Mouse (Mus musculus) ovary, postnatal 10 days (tissue): ENCODE measurements around the gene Cks2.
"Not testable (repeated sequence)": the region's sequence is repeated elsewhere in the genome, so short reads cannot be mapped to it uniquely, and the experiment has no call there.

ENCODE experiments used
- DNase-seq: peaks from one replicate; pipeline ENCODE4 v3.0.0; 2022; ENCODE audit warnings: low spot score

Gene Cks2

DNA sequence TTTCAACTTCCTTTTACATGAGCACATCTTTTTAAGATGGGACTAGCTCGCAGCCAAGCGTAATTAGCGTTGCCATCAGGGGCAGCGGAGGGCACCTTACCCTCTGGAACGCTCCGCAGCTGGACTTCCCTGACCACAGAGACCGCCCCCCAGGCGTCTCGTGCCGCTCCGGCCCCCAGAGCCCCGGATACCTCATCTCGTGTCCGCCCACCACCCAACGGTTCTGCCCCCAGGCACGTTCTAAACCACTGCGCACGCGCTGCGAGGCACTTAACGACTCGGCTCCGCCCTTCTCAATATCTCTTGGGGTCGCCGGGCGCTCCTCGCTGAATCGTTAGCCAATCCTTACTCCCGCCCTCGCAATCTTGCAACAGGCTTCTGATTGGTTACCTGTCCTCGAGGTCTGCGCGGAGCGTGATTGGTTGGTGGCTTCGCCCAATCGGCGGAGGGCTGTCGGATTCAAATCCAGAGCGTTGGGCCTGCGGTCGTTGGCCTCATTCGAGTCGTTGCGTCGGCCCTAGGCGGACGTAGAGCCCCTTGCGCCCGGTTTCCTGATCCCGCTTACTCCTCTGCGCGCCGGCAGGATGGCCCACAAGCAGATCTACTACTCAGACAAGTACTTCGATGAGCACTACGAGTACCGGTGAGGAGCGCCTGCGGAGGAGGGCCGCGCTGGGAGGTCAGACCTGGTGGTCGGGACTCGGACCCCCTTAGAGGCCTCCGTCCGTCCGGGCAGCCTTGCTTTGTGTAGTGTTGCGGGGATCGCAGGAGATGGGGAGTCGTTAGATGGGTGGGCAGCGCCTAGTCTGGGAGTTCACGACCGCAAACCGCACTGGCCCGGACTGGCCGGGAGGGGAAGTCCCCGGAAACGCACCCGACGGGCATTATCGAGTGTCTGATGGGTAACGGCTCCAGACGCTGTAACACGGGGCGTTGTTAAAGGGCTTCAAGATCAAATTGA is at the start of gene Cks2:
Gene Cks2, plus strand, starts transcription at position 404 of the 961 bp plus-strand sequence.
- DNase-seq: peak; percentile 87

DNA sequence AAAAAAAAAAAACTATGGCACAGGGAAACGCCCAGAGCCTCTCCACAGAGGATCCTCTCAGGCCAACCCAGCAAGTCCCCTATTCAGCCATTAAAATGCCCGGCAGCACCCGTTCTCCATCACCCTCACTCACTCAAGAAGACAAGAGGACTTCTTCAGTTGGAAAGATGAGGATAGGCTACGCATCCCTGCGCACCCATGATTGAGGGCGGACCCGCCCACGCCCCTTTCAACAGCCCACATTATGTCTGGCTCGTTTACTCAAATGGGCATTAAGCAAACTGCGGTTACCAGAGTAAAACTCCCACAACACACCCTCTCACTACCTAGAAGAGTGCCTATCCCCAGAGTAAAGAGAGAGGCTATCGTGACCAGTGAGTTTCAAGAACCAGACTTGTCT is 49.6 kb upstream of the Cks2 start:
- DNase-seq: no peak

DNA sequence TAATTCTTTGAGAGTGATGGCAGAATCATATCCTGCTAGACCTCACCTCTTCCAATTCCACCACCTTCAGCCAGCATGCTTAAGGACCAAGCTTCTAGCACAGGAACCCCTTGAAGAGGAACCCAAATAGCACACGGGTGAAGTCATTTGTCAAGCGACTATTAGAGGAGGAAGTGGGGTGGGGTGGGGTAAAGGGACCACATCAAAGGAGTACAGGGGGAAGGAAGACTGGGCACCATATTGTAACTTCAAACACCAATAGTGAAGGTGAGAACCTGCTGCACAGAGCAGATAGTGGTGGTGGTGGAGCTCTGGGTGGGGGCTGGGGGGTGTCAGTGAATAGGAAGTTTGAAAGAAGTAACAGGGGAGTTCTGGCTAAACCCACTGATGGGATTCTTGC is 47.0 kb upstream of the Cks2 start:
- DNase-seq: no peak

DNA sequence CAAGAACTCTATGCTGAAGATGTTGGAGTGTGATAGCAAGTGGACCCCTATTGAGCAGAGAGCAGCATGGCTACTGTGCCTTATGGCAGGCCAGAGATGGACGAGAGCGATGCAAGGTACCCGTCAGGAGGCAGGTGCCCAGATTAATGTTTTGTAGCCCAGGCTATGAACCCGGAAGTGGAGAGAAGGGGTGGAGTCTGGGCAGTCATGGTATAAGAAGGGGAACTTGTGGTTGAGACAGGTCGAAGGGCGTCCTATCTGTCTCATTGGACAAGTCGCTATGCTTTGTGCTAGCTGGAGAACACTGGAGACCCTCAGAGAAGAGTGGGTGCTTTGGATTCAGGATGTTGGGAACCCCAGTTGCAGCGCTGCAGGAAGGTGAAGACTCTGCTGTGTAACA is 44.9 kb upstream of the Cks2 start:
- no peak for DNase-seq

DNA sequence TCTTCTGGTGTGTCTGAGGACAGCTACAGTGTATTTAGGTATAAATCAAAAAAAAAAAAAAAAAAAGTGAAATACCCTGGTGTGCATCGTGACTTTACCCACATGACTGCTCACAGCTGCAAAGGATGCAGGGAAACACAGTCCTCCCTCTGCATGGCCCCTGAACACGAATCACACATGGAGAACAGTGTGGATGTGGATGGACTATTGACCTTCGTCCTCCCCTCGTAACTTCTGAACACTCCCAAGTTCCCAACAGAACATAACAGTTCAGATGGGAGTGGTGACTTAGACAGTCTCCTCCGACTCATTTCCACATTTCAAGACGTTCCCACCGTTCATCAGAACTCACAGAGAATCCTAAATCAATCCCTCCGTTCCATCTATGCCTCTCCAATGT is 42.3 kb upstream of the Cks2 start:
- no peak for DNase-seq

DNA sequence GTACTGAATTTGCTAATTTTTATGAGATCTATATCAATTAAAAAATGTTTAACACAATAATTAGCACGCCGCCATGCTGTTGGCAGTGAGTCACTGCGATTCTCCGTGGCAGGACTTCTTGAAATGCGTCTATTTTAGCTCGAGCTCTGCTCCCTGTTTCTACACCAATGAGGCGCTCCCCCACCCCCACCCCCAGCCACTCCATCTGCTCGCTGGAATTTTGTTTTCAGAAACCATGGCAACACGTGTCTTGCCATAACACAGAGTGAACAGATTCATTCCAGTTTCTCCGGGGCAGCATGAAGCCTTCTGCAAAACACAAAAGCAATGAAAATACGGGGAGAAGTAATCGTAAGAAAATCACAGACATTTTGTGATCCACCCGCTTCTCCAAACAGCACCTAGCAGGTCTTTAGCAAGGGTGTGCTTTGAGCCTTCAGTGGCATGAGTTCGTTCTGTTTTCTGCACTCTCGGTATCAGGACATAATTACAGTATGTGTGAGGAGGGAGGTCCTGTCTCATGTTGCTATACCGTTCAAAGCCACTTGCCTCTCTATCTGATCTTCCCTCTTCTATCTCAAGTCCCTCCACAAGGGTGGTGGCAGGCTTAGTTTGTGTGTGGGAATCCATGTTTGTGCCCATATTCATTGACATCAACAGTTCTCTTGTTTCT is 41.7 kb upstream of the Cks2 start:
- no peak for DNase-seq

DNA sequence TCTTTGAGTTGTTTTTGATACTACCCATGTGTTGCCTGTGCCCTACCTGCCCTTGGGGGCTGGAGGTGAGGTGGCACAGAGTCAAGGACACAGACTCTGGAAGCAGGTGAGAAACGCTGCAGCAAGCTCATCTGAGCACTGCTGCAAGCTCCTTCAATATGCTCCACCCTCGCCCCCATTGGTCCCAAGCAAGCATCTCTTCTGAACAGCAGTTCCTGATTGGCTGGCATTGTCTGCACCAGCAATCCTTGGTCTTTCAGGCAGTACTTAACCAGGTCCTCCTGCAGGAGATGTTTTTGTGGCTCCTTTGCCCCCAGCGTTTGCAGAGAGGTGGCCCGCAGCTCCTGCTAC is 41.2 kb upstream of the Cks2 start:
- no peak for DNase-seq

DNA sequence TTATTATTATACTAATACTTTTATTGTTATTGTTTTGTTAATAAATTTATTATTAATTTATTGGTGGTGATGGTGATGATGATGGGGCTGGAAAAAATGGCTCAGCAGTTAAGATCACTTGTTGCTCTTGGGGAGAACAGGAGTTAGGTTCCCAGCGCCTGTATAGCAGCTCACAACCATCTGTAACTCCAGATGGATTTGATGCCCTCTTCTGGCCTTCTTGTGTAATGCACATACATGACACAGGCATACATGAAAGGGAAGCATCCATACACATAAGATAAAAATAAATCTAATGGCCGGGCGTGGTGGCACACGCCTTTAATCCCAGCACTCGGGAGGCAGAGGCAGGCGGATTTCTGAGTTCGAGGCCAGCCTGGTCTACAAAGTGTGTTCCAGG is 35.8 kb upstream of the Cks2 start:
- DNase-seq: no peak

DNA sequence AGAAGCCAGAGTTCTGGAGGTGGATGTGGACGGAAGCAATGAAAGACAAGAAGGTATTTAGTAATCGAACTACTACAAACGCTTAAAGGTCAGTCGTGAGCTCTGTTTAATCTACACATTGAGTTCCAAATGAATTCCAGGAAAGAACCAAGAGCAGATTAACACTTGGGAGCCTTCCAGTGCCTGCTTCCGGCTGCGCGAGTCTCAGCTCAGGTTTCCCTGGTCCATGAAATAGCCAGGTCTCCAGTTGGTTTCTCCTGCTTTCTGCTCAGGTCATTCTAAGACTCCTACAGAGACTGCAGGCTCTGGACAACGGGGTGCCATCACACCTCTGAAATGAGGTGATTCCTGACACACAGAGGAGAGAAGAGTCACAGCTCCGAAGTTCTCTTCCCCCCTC is 34.0 kb upstream of the Cks2 start:
- DNase-seq: no peak

DNA sequence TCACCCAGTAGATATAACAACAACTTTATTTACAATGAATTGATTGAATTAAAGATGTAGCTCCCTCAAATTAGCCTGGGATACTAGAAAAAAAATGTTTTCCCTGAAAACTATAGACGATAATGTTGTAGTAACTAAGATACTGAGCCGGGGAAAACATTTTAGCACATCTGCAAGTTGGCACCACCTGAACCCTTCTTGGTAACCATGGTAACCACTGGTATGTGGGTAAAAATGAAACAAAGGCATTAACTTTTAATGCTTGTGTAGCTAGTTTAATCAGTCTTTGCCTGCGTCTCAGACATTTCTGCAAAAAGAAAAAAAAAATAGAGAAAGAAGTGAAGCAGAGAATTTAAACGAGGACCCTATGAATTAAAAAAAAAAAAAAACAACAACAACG is 33.5 kb upstream of the Cks2 start:
- DNase-seq: no peak

DNA sequence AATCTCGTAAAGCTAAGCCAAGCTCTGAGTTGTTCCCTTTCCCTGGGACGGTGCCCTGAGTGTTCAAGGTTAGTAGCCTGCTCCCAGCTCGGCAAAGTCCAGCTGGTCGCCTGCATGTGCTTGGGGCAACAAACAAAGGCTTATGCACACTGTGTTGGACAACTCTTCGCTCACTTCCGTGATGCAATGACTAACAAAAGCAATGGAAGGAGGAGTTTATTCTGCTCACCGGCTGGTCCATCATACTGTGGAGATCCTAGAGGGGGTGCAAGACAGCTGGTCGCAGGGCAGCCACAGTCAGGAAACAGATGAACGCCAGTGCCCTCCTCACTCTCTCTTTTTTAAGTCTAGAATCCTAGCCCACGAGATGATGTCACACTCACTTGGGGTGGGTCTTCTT is 29.2 kb upstream of the Cks2 start:
- no peak for DNase-seq

DNA sequence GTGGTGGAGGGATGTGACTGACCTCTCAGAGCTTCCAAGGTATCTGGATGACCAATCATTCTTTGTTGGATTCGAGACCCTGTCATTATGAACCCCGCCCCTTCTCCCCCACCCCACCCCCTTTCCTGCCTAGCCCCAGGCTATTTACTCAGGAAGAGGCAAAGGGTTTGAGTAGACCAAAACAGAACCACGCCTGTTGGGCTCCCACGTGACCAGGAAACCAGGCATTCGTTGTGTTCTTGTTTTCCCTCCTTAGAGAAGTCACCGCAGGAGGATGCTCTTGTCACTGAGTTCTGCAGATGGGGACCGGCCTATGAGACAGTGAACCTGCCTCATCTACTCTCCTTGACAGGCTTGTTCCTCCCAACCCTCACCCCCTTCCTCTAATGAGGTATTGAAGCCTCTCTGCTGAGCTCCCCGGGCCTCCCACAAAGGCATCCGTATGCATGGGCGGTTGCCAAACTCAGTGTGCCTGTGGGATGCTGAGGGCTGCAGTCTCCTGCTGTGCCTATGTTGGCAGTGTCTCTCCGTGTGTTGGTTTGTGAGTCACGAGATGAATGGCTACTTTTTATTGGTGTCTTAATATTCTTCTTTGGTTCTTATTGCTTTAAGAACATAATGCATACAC is 28.5 kb upstream of the Cks2 start:
- no peak for DNase-seq

DNA sequence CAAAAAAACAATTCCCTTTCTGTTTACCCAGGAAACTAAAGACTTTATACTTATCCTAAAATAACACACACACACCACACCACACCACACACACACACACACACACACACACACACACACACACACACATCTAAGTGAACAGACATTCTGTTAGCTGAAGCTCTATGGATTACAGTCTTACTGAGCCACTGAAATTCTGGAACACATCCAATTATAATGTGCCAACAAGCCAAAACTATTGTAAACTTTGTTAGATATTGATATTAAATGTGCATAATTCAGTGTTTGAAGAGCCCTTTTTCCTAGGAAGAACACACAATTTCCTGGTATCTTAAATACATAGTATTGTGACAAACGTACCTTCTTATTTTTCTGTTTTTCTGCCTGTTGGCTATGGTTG is 27.7 kb upstream of the Cks2 start:
- no peak for DNase-seq

DNA sequence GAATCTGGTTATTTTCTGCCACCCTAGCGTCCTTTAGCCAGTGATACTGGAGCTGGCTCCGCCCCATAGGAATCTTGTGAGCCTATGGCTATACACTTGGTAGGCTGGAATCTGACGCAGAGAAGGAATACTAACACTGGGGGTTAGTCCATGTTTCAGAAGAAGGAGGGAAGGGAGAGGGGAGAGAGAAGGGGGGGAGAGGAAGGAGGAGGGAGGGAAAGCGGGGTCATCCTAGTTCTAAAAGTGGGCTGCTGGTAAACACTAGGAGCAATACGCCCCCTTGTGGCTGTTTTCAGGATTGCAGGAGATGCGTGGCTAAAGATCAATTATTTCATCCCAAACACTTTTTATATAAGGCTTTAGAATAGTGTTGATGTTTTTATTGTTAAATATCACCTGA is 27.2 kb upstream of the Cks2 start:
- DNase-seq: no peak

DNA sequence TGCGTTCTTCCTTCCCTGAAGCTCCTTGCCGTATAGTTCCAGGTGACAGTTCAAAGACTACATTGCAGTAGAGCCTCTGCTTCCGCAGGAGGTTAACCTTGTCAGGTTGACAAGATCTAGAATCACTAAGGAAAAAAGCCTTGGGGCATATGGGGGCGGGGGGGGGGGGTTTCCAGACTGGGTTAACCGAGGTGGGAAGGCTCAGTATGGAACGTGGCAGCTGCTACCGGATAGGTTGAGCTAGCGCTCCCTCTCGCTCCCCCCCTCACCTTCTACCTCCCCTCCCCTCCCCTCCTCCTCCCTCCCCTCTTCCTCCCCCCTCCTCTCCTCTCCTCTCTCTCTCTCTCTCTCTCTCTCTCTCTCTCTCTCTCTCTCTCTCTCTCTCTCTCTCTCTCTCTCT is 26.4 kb upstream of the Cks2 start:
- no peak for DNase-seq

DNA sequence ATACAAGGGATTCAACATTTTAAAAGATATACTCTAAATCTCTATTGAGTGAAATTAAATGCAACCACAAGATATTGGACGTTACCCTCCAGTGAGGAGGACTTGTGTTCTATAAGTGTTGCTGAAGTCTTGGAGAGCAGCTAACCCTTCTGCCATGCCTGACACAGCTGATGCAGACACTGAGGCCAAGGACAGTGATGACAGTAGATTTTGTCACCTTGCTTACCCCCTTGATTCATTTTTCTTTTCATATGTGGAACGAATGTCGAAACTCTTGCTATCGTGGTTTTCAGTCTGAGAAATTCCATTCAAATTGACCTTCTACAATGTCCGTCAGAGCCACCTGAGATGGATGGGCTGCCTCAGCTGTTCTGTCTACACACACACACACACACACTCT is 22.4 kb upstream of the Cks2 start:
- no peak for DNase-seq

DNA sequence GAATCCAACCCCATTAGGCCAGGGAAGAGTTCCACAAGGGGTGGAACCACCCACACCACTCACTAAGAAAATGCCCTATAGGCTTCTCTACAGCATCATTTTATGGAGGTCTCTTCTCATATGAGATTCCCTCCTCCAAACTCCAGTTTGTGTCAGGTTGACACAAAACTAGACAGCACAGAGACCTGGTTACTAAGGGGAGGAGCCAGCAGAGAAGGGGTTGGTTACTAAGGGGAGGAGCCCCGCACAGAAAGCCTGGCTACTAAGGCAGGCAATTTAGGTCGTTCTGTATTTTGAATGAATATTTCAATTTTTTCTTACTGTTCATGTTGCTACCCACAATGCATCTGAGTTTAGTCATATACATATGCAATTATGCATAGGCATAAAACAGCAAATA is 21.4 kb upstream of the Cks2 start:
- no peak for DNase-seq

DNA sequence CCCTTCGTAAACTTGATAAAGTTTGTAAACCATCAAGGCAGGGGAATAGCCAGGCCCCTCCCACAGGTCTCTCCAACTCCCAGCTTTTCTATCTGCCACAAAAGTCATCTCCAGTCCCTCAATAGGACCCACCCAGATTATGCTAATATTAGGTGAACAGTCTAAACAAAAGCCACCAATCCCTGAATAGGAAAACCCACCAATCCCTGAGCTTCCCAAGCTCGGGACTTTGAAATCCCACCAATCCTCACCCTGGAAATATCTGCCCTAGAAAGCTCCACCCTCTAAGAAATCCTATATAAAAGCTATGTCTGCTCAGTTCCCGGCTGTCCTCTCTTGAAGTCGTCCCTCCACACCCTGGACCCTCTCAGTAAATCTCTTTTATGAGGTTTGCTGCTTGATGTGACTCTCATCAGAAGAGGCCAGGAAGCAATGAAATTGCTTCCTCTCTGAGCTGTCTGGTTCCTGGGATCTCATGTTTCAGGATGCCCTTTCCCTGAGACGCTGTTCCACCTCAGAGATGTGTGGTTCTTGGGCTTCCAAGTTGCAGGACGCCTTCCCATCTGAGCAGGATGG is 16.7 kb upstream of the Cks2 start:
- DNase-seq: no peak

DNA sequence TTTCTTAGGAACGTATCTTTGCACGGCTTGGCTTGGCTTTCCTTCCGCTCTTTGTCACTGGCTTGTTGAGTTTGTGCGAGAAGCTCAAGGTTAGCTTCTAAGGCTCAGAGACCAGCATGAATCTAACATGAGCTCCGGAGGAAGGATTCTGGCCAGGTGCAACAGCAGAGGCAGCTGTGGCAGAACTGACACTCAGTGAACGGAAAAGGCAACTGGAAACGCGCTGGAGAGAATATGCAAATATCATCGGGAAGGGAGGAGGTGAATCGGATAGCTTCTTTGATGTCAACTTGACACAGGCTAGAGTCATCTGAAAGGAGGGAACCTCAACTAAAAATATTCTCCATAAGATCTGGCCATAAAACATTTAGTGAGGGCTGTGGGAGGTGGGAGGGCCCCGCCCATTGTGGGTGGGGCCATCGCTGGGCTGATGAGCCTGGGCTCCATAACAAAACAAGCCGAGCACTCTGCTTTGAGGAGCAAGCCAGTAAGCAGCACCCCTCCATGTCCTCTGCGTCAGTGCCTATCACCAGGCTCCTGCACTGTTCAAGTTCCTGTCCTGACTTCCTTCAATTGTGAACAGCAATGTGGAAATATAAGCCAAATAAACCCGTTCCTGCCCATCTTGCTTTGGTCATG is 13.6 kb upstream of the Cks2 start:
- no peak for DNase-seq

DNA sequence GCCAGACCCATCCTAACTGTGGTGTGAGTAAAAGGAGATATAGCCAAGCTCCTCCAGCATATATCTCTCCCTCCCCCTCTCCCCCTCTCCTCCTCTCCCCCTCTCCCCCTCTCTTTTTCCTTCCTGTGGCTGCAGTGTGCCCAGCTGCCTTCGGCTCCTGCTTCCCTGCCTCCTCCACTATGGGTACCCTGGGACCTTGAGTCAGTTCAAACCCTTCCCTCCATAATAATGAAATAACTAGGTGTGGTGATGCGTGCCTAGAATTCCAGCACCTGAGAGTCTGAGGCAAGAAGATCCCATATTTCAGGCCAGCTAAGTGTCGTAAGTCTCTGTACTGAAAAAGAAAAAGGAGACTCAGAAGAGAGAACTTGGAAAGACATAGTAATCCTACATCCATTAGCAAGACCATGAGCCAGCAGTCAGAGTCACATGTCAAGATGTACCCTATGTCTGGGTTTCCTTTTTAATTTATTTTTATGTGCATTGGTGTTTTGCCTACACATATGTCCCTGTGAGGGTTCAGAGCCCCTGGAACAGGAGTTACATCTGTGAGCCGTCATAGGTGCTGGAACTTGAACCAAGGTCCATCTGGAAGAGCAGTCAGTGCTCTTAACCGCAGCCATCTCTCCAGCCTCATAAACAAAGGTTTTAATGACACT is 12.3 kb upstream of the Cks2 start:
- DNase-seq: no peak

DNA sequence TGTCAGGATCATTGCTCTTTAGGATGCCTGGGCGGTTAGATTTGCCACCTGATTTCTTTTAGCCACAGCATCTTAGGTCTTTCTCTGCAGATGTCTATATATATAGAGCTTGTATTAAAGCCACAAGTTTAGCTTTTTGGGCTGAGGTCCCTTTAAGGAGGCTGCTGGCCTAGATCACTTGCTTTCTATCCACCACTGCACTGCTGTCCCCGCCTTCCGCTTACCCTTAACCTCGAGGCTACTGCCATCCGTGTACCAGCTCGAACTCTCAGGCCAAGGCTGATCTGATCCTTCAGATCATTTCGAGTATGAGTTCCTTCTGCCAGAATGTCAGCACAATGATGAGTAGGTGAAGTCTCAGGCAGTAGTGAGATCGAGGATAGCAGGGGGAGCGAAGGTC is 9.6 kb upstream of the Cks2 start:
- DNase-seq: not testable (repeated sequence)

DNA sequence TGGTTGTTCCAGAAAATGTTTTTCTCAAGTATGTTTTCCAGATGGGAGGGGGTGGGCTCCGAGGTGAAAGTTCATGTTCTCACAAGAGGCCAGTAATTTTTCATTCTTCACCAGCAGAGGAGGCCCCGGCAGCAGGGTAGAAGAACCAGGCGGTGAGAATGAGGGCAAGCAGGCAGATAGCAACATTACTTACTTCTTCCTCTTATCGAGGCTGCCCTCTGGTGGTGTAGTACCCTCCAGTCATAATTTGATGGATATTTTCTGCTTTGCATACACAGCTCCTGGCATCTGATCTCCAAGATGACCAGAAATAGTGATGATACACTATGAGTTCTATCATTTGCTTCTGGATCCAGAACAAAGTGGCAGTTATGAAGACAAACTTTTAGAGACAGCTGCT is 6.1 kb upstream of the Cks2 start:
- no peak for DNase-seq
